Mouse (Mus musculus): ENCODE measurements around the gene Spns3. TPM values are rescaled to one million over a fixed set of nuclear protein-coding genes. Genes with fewer than 3 reads are reported as not detected.
A peak's percentile ranks its signal among the peaks of the same experiment; 100 is the strongest.

The Spns3 gene
- total and polyA plus RNA-seq, 3 experiments: 0.31 TPM; not detected in 2

- H3K27me3 ChIP-seq (ENCODE audit: control insufficient read depth, insufficient read depth, low read length): no peaks in the 10 kb centered on the region
- peak within 1 kb of the TSS; percentile 54 for H3K27ac ChIP-seq
- 1% methylated on average over 42 of the region's 42 CpGs for WGBS
Measured at GRCm38 (mm10) chr11:72489881-72490301, 60.4 kb downstream of the Spns3 start, which contains the start of gene Spns2. Spns2 (minus strand) TSS chr11:72489904.

GRCm38 (mm10) chr11:72489397-72489796 is 60.9 kb downstream of the Spns3 start:
- Histone ChIP-seq H3K27me3 (ENCODE audit: control insufficient read depth, insufficient read depth, low read length) (no peaks in the 10 kb centered on the region), H3K4me3 (peak overlapping the region; percentile 64), H3K4me1 (ENCODE audit: control insufficient read depth, insufficient read depth, low read length) (peaks cover 5% of the 10 kb centered on the region), H3K79me2 (replicated peaks; ENCODE audit: control insufficient read depth, insufficient read depth, low read length) (no peaks in the 10 kb centered on the region), H3K36me3 (ENCODE audit: control insufficient read depth, insufficient read depth, low read length) (no peaks in the 10 kb centered on the region), H3K27ac (peak overlapping the region; percentile 54), H3K9ac (ENCODE audit: low read depth, low read length) (peak overlapping the region; percentile 78)
- TF ChIP-seq EP300 (IDR thresholded peaks at IDR 0.05; ENCODE audit: insufficient read depth, low read depth, low read length) (no peak), POLR2A (IDR thresholded peaks at IDR 0.05; ENCODE audit: insufficient read depth, low read depth, low read length) (no peak), CTCF (IDR thresholded peaks at IDR 0.05) (no peak)
- peak in 1 of 2 experiments; percentile 57 for DNase-seq
- intact Hi-C loops (cut with DNase I): loop anchor here (2.0 to 5.0 kb wide), 2 partner anchors 31 to 42 kb away; no protein-coding TSS in a partner anchor
- WGBS: under 1% methylated on average over 34 of the region's 42 CpGs

More at GRCm38 (mm10) chr11:72489881-72490301, 60.4 kb downstream of the Spns3 start, which contains the start of gene Spns2:
- no peaks in the 10 kb centered on the region for H3K36me3 ChIP-seq (ENCODE audit: control insufficient read depth, insufficient read depth, low read length)
- H3K4me1 ChIP-seq (ENCODE audit: control insufficient read depth, insufficient read depth, low read length): peaks cover 3% of the 10 kb centered on the region
- H3K4me3 ChIP-seq: peak within 1 kb of the TSS; percentile 64
- TF ChIP-seq CTCF (IDR thresholded peaks at IDR 0.05) (peak; percentile 91), EP300 (IDR thresholded peaks at IDR 0.05; ENCODE audit: insufficient read depth, low read depth, low read length) (0 out of 2 replicates have a peak, but pooled peaks have one; percentile 23), POLR2A (IDR thresholded peaks at IDR 0.05; ENCODE audit: insufficient read depth, low read depth, low read length) (peak; percentile 73)
- peak within 1 kb of the TSS; percentile 78 for H3K9ac ChIP-seq (ENCODE audit: low read depth, low read length)
- intact Hi-C loops (cut with DNase I): loop anchor here (2.0 to 5.0 kb wide), 4 partner anchors 31 to 75 kb away; no protein-coding TSS in a partner anchor
- no peaks in the 10 kb centered on the region for H3K79me2 ChIP-seq (replicated peaks; ENCODE audit: control insufficient read depth, insufficient read depth, low read length)
- DNase-seq: peak; percentile 96

GRCm38 (mm10) chr11:72488753-72489271 is 61.5 kb downstream of the Spns3 start:
- Histone ChIP-seq H3K27ac (peak overlapping the region; percentile 54), H3K4me1 (ENCODE audit: control insufficient read depth, insufficient read depth, low read length) (peaks cover 5% of the 10 kb centered on the region), H3K4me3 (peak overlapping the region; percentile 64), H3K9ac (ENCODE audit: low read depth, low read length) (peak overlapping the region; percentile 78), H3K79me2 (replicated peaks; ENCODE audit: control insufficient read depth, insufficient read depth, low read length) (no peaks in the 10 kb centered on the region), H3K36me3 (ENCODE audit: control insufficient read depth, insufficient read depth, low read length) (no peaks in the 10 kb centered on the region), H3K27me3 (ENCODE audit: control insufficient read depth, insufficient read depth, low read length) (no peaks in the 10 kb centered on the region)
- no peak for TF ChIP-seq CTCF (IDR thresholded peaks at IDR 0.05)
- TF ChIP-seq EP300 (IDR thresholded peaks at IDR 0.05; ENCODE audit: insufficient read depth, low read depth, low read length): no peak
- DNase-seq: peak; percentile 43 to 59
- intact Hi-C loops (cut with DNase I): loop anchor here (2.0 to 5.0 kb wide), 2 partner anchors 30 to 42 kb away; no protein-coding TSS in a partner anchor
- 3% methylated on average over 38 of the region's 38 CpGs for WGBS

DNA sequence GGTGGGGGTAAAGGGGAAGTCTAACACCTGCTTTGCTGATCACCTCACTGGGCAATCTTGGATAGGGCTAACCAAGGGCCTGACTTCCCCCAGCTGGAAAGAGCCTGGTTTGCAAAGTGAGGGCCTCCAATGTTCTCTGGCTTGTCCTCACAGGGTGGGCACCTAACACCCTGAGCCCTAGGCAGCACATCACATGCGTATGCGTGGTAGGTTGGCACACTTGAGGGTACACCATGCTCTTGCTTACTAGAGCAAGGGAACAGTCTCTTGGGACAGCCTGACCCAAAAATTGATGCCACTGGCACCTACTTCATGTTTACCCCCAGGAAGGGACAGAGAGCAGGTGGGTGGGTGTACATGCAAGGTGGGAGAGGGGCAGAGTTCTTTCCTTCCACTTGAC is 62.6 kb downstream of the Spns3 start:
- H3K36me3 ChIP-seq (ENCODE audit: control insufficient read depth, insufficient read depth, low read length): no peaks in the 10 kb centered on the region
- no peaks in the 10 kb centered on the region for H3K27me3 ChIP-seq (ENCODE audit: control insufficient read depth, insufficient read depth, low read length)
- DNase-seq: no peak
- H3K9ac ChIP-seq (ENCODE audit: low read depth, low read length): no peak overlapping the region
- H3K4me1 ChIP-seq (ENCODE audit: control insufficient read depth, insufficient read depth, low read length): peaks cover 7% of the 10 kb centered on the region
- no peaks in the 10 kb centered on the region for H3K79me2 ChIP-seq (replicated peaks; ENCODE audit: control insufficient read depth, insufficient read depth, low read length)
- H3K4me3 ChIP-seq: 0 out of 2 replicates have a peak overlapping the region, but pooled peaks have one; percentile 5
- H3K27ac ChIP-seq: peak overlapping the region; percentile 54; the same call in 1 of the 2 replicates
- WGBS: 87% methylated on average over 2 of the region's 2 CpGs
- intact Hi-C loops (cut with DNase I): loop anchor here (2.0 to 5.0 kb wide), 2 partner anchors 29 to 40 kb away; no protein-coding TSS in a partner anchor
- TF ChIP-seq CTCF (IDR thresholded peaks at IDR 0.05) (no peak), POLR2A (IDR thresholded peaks at IDR 0.05; ENCODE audit: insufficient read depth, low read depth, low read length) (no peak), EP300 (IDR thresholded peaks at IDR 0.05; ENCODE audit: insufficient read depth, low read depth, low read length) (no peak)

- TF ChIP-seq CTCF (IDR thresholded peaks at IDR 0.05): no peak
- TF ChIP-seq POLR2A (IDR thresholded peaks at IDR 0.05; ENCODE audit: insufficient read depth, low read depth, low read length): no peak; the same call in 1 of the 2 replicates
- TF ChIP-seq EP300 (IDR thresholded peaks at IDR 0.05; ENCODE audit: insufficient read depth, low read depth, low read length): no peak
- intact Hi-C loops (cut with DNase I): loop anchor here (5.0 kb wide), 1 partner anchor 40 kb away; no protein-coding TSS in a partner anchor
- Histone ChIP-seq H3K4me1 (ENCODE audit: control insufficient read depth, insufficient read depth, low read length) (peaks cover 11% of the 10 kb centered on the region), H3K4me3 (no peak overlapping the region), H3K27me3 (ENCODE audit: control insufficient read depth, insufficient read depth, low read length) (no peaks in the 10 kb centered on the region), H3K36me3 (ENCODE audit: control insufficient read depth, insufficient read depth, low read length) (no peaks in the 10 kb centered on the region), H3K79me2 (replicated peaks; ENCODE audit: control insufficient read depth, insufficient read depth, low read length) (no peaks in the 10 kb centered on the region), H3K9ac (ENCODE audit: low read depth, low read length) (peak overlapping the region; percentile 27; the same call in 1 of the 2 replicates), H3K27ac (no peak overlapping the region; the same call in 1 of the 2 replicates)
- 56% methylated on average over 5 of the region's 5 CpGs for WGBS
- no peak for DNase-seq
Measured at GRCm38 (mm10) chr11:72487171-72487570, 63.1 kb downstream of the Spns3 start.

DNA sequence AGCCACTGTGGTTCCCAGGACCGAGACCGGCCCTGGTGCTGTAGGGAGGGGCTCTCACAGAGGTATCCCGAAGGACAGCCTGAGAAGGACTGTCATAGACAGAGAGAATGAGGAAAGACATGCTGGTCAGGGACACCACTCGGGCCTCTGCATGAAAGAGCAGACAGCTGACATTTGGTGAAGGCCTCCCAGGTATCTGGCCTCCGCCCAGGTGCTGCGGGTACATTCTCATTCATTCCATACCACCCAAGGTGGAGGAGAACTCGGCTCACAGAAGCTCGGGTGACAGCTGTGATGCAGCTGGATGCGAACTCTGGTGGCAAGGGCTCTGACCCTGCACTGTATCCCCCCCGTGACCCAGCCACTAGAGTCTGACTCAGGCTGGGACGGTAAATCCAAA is 64.3 kb downstream of the Spns3 start:
- no peaks in the 10 kb centered on the region for H3K27me3 ChIP-seq (ENCODE audit: control insufficient read depth, insufficient read depth, low read length)
- WGBS: 78% methylated on average over 11 of the region's 11 CpGs
- no peak overlapping the region for H3K9ac ChIP-seq (ENCODE audit: low read depth, low read length)
- TF ChIP-seq CTCF (IDR thresholded peaks at IDR 0.05) (no peak), POLR2A (IDR thresholded peaks at IDR 0.05; ENCODE audit: insufficient read depth, low read depth, low read length) (no peak), EP300 (IDR thresholded peaks at IDR 0.05; ENCODE audit: insufficient read depth, low read depth, low read length) (no peak)
- no peak overlapping the region for H3K4me3 ChIP-seq
- intact Hi-C loops (cut with DNase I): loop anchor here (2.0 to 5.0 kb wide), 2 partner anchors 19 to 39 kb away; no protein-coding TSS in a partner anchor
- no peaks in the 10 kb centered on the region for H3K79me2 ChIP-seq (replicated peaks; ENCODE audit: control insufficient read depth, insufficient read depth, low read length)
- no peak overlapping the region for H3K27ac ChIP-seq
- no peak for DNase-seq
- H3K4me1 ChIP-seq (ENCODE audit: control insufficient read depth, insufficient read depth, low read length): peaks cover 18% of the 10 kb centered on the region
- H3K36me3 ChIP-seq (ENCODE audit: control insufficient read depth, insufficient read depth, low read length): no peaks in the 10 kb centered on the region
